Mouse (Mus musculus) stomach, postnatal 0 days (tissue): ENCODE measurements around the gene Mvb12a. TPM values are rescaled to one million over a fixed set of nuclear protein-coding genes. Genes with fewer than 3 reads are reported as not detected.

Experiments
- ATAC-seq: fragments of 200-750 bp; cut with Nextera tagmentation; 2 replicates; pipeline ENCODE4 v1.8.0; 2017; ENCODE audit not compliant: low FRiP score, low TSS enrichment
- DNase-seq: peaks from one replicate; pipeline ENCODE4 v3.0.0-alpha.2; 2016; ENCODE audit warnings: low spot score
- H3K27ac ChIP-seq: fragments of 300-500 bp; sonication (generic); replicated peaks from 2 replicates; pipeline ENCODE4 v1.5.1; 2014; ENCODE audit warnings: mild to moderate bottlenecking, control low read depth
- H3K27me3 ChIP-seq: fragments of 300-500 bp; sonication (generic); 2 replicates; pipeline ENCODE4 v1.6.1; 2014; ENCODE audit warnings: low read length; ENCODE audit not compliant: control insufficient read depth, insufficient read depth
- H3K36me3 ChIP-seq: fragments of 300-500 bp; sonication (generic); 2 replicates; pipeline ENCODE4 v1.6.1; 2014; ENCODE audit warnings: low read length, mixed read lengths; ENCODE audit not compliant: control insufficient read depth, insufficient read depth
- H3K4me1 ChIP-seq: fragments of 300-500 bp; sonication (generic); replicated peaks from 2 replicates; pipeline ENCODE4 v1.6.1; 2014; ENCODE audit warnings: antibody characterized with exemption; ENCODE audit not compliant: control insufficient read depth, insufficient read depth
- H3K4me2 ChIP-seq: fragments of 300-500 bp; sonication (generic); replicated peaks from 2 replicates; pipeline ENCODE4 v1.6.1; 2014; ENCODE audit warnings: low read depth, mild to moderate bottlenecking, control low read depth, moderate library complexity
- H3K4me3 ChIP-seq: fragments of 300-500 bp; sonication (generic); 2 replicates; pipeline ENCODE4 v1.5.1; 2014; ENCODE audit warnings: low read depth, low read length, control low read depth
- H3K9ac ChIP-seq: fragments of 300-500 bp; sonication (generic); 2 replicates; pipeline ENCODE4 v1.6.1; 2014; ENCODE audit warnings: mild to moderate bottlenecking, low read length, control low read depth, mixed read lengths
- H3K9me3 ChIP-seq: fragments of 300-500 bp; sonication (generic); 2 replicates; pipeline ENCODE4 v1.6.1; 2016; ENCODE audit warnings: low read length; ENCODE audit not compliant: control insufficient read depth
- CTCF ChIP-seq: IDR thresholded peaks from 2 replicates; pipeline ENCODE4 v1.5.1; 2016; ENCODE audit warnings: antibody characterized with exemption, low read depth, mild to moderate bottlenecking, moderate library complexity
- EP300 ChIP-seq: optimal IDR thresholded peaks from 2 replicates; pipeline ENCODE3; 2016; ENCODE audit warnings: antibody characterized with exemption
- WGBS: fragments of 180-500 bp; shearing (Covaris S2); extraction: QIAGEN DNeasy Blood & Tissue Kit; methylation state at CpG from one replicate; pipeline ENCODE4 v1.1.7; 2014; 5-methylcytosine and 5-hydroxymethylcytosine counted together
- polyA plus RNA-seq: library from polyadenylated mRNA; unstranded; fragments of >200 nt; fragmentation: Nextera tagmentation; extraction: Ambion mirVana; gene quantifications from 2 replicates; pipeline ENCODE4 v1.2.1, GENCODE M21; 2015

The Mvb12a gene
- polyA plus RNA-seq, 1 experiment from 2014 or later, result 103 TPM

GRCm38 (mm10) chr8:71592374-71593170 is 49.9 kb downstream of the Mvb12a start:
- Histone ChIP-seq H3K4me3 (peak overlapping the region; percentile 72), H3K9me3 (no peaks in the 10 kb centered on the region), H3K4me1 (peaks cover 3% of the 10 kb centered on the region), H3K4me2 (peak overlapping the region; percentile 72), H3K27me3 (no peaks in the 10 kb centered on the region), H3K9ac (peak overlapping the region; percentile 81), H3K27ac (peak overlapping the region; percentile 97), H3K36me3 (no peaks in the 10 kb centered on the region)
- 3% methylated on average over 57 of the region's 60 CpGs for WGBS
- TF ChIP-seq CTCF (peak; percentile 32), EP300 (no peak)
- DNase-seq (peak; percentile 74), ATAC-seq (peak; percentile 68)

DNA sequence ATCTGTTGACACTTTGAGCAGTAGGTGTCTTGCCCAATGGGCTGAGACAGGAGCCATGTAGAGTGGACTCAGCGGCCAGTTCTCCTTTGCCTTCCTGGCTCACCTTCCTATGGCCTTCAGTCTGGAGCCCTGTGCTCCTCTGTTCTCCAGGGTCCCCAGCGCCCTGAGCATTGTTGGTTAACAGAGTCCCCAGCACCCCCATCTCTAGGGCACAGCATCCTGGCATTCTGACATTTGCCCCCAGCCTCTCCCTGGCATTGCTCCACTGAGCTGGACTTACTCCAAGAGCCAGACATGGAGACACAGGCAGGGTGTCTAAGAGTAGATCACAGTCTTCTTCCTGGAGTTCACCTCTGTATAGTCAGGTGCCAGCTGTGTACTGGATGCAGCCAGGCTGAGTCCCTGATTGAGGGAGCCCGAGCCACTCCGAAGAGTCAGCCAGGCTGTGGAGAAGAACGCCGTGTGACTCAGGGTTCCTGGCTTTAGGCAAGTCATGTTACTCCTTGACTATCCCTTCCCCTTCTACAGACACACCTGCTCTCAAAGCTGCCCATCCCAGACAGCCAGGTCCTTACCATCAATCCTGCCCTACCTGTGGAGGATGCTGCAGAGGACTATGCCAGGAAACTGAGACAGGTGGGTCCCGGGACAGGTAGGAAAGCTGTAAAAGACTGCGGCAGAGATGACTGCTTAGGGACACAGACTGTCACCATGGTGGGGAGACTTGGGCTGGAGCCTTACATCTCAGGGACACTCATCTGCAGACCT is 51.0 kb downstream of the Mvb12a start:
- H3K4me2 ChIP-seq, result no peak overlapping the region

GRCm38 (mm10) chr8:71594324-71594722 is 51.6 kb downstream of the Mvb12a start:
- no peak for ATAC-seq
- H3K4me3 ChIP-seq, result no peak overlapping the region
- no peaks in the 10 kb centered on the region for H3K27me3 ChIP-seq
- H3K36me3 ChIP-seq, result no peaks in the 10 kb centered on the region
- H3K27ac ChIP-seq, result no peak overlapping the region
- 88% methylated on average over 4 of the region's 4 CpGs for WGBS
- DNase-seq, result no peak
- no peak overlapping the region for H3K9ac ChIP-seq
- H3K9me3 ChIP-seq, result no peaks in the 10 kb centered on the region
- peaks cover 3% of the 10 kb centered on the region for H3K4me1 ChIP-seq
- H3K4me2 ChIP-seq, result no peak overlapping the region
- TF ChIP-seq EP300, result no peak
- no peak for TF ChIP-seq CTCF

More for the DNA sequence above, 51.0 kb downstream of the Mvb12a start:
- DNase-seq (no peak), ATAC-seq (no peak)
- Histone ChIP-seq H3K36me3 (no peaks in the 10 kb centered on the region), H3K27ac (no peak overlapping the region), H3K4me3 (no peak overlapping the region), H3K27me3 (no peaks in the 10 kb centered on the region), H3K9me3 (no peaks in the 10 kb centered on the region), H3K9ac (no peak overlapping the region), H3K4me1 (peaks cover 3% of the 10 kb centered on the region)
- TF ChIP-seq CTCF, result no peak
- TF ChIP-seq EP300, result no peak
- 87% methylated on average over 8 of the region's 8 CpGs for WGBS

DNA sequence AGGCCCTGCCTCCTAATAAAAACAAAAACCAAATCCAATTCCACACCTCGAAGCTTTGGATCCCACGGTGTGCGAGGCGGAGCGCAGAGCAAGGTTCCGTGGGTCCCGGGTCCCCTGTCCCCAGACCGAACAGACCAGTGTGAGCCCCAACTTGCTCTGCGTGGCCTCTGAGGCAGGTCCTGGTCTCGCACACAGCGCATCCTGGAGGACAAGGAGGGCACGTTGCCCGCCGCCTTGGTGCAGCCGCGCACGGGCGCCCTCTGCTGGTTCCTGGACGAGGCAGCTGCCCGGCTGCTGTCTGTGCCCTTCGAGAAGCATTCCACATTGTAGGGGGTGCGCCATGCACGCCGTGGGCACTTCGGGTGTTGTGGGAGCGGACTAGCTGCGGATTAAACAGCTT is 53.1 kb downstream of the Mvb12a start:
- Histone ChIP-seq H3K4me3 (no peak overlapping the region), H3K9ac (0 out of 2 replicates have a peak overlapping the region, but pooled peaks have one; percentile 18), H3K36me3 (no peaks in the 10 kb centered on the region), H3K27me3 (no peaks in the 10 kb centered on the region), H3K4me2 (no peak overlapping the region), H3K9me3 (no peaks in the 10 kb centered on the region), H3K4me1 (peaks cover 3% of the 10 kb centered on the region), H3K27ac (no peak overlapping the region)
- TF ChIP-seq EP300 (no peak), CTCF (peak; percentile 100)
- DNase-seq (peak; percentile 90), ATAC-seq (peak; percentile 43)
- WGBS, result 6% methylated on average over 27 of the region's 27 CpGs

- ATAC-seq (no peak), DNase-seq (no peak)
- Histone ChIP-seq H3K4me1 (peaks cover 3% of the 10 kb centered on the region), H3K27ac (no peak overlapping the region), H3K4me2 (no peak overlapping the region), H3K9me3 (no peaks in the 10 kb centered on the region), H3K27me3 (no peaks in the 10 kb centered on the region), H3K9ac (0 out of 2 replicates have a peak overlapping the region, but pooled peaks have one; percentile 18), H3K4me3 (no peak overlapping the region), H3K36me3 (no peaks in the 10 kb centered on the region)
- 62% methylated on average over 6 of the region's 6 CpGs for WGBS
- TF ChIP-seq CTCF (no peak), EP300 (no peak)
Observed at GRCm38 (mm10) chr8:71596384-71596783, 53.7 kb downstream of the Mvb12a start.
